Mouse (Mus musculus): ENCODE data around the gene Cfap161.

The Cfap161 gene

DNA sequence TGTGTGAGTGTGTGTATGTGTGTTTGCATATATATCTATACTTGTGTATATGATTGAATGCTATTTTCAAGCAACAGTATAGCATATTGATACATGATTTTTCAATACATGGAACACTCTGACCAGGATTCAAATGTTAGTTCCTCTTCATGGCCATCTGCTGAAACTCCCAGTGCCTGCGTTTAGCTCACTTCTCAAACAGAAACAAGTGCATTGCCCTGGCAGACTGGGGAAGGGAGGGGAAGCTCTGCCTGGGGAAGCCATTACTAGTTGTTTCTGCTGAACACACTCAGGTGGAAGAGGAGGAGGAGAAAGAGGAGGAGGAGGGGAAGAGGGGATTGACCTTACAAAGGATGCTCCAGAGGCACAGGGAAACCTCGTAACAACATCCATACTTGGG, 52.7 kb downstream of the Cfap161 start:
- no peak for DNase-seq (ENCODE audit: low spot score in 2 of 2)

DNA sequence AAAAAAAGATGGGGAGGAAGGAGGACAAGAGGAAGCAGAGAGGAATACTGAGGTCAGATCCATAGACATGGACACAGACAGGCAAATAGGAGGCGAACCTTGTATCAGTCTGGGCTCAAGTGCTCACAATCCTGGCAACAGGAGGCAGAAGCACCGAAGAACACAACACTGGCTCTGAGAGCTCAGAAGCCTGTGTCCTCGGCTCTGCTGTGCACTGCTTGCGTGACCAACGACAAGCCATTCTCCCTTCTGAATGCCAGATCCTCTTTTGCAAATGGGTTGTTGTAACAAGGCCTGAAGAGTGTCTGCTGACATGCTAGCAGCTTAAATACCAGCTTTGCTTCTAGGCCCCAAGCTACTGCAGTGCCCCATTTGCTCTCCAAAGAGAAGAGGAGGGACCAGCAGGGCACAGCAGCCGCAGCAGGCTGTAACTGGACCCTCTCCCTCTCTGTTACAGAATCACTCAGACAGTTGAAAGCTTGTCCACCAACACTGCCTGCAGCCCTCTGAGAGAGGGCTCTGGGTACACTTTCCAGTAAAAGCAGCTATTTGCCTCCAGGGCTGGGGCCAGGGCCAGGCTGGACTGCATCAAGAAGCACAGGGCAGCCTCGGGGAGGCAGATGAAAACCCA, 54.9 kb downstream of the Cfap161 start:
- DNase-seq (ENCODE audit: low spot score in 2 of 2): no peak

DNA sequence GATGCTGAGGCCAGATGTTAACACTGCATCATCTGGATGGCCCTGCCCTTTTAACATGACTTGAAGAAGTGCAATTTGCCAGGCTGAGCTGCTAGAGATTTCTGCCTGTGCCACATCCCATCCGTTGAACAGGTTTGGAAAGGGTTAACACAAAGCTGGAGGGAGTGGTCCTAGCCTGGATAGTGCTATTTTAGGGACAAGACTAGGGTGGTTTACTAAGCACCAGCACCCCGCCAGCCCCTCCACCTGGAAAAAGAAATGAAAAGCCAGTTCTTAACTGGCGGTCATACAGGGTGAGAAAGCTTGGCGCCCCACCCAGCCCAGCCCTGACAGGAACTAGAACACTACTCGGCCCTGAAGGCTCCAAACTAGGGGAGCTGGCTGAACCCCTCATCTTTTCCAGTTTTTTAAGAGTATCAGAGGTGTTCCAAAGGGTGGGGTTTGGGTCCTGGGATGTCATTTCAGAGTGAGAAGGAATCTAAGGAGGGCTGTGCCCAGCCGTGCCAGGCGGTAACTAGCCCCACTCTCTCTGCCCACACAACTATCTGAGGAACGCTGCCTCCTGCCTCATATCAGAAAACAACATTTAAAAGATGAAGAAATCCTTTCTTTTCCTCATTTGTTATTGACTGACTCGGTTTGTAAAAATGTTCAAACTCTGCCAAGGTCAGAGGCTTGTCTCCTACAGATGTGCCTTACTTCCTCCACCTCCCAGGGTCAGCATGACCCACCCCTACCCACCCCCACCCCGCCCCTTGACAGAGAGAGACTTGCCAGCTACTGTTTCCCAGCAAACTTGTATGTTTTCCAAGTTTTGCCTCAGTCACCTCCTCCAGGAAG, 55.8 kb downstream of the Cfap161 start:
- no peak for DNase-seq (ENCODE audit: low spot score in 2 of 2)

DNA sequence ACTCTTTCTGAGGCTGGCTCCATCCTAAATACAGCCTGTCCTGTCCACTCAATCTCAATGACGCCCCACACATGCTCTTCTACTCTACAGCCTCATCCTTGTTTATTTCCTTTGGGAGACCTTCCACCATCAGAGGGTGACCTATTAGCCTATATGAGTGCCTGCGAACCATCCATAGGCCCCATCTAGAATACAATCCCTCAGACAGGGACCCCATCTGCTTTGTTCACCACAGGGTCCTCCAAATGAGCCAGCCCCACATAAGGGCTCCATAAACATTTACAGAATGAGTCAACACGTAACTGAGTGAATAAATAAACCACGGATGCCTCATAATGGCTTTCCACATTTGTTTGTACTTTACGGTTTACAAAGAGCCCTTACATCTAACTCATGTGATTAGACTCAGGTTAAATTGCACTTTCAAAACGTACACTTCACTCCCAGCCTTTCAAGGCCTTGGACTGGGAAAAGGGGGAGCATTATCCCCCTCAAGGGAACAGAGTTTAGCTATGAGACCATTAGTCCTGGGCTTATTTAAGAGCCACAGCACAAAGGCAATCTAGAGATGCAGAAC, 56.7 kb downstream of the Cfap161 start:
- DNase-seq (ENCODE audit: low spot score in 2 of 2): no peak

DNA sequence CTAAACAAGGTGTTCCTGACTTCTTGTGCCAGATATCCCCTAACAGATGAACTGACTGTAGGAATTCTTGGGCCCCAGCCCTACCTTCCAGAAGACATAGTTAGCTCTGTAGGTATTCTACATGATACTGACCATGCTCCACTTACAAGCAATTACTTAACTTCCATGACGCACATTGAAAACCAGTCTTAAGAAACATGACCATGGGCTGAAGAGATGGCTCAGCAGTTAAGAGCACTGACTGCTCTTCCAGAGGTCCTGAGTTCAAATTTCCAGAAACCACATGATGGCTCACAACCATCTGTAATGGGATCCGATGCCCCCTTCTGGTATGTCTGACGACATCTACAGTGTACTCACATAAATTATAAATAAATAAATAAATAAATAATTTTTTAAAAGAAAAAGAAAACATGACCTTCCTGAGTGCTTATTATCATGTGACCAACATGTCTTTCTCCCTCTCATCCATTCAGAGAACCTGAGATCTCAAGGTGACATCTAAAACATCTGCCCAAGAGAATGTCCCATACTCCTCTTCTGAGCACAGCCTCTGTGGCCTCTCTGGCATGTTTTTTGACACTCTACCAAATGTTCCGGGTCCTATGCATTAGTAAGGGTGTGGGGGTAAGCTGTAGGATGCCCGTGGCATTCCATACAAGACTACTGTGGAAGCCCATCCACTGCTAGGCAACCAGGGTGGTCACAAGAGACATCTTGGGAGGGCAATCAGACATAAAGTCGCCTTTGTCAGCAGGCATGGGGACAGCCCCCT, 58.2 kb downstream of the Cfap161 start:
- DNase-seq (ENCODE audit: low spot score in 2 of 2): no peak

DNA sequence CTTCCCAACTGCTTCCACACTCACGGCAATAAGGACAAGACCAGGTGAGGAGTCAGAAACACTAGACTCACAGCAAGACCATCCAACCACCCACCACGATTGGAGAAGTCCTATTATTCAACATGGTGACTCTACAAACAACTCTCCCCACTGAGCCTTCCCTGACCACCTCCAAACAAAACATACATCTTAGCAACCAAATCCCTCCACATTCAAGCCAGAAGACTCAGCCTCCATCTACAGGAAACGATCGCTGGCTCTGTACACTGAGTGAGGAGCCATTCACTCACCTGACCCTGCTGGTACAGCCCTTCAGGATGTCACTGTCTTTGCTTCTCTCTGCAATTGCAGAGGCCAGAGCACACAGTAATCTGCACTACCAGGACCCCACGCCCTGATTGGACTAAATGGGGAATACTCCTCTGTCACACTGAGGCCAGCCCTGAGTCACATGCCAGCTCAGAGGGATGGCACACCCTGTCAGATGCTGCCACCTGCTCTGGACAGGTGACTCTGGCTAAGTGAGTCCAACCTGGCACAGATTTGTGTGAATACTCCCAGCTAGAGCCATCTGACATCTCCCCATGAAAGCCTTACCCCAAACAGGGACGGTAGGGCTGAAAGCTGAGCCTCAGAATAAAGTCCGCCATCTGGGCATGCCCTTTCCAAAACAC, 59.4 kb downstream of the Cfap161 start:
- no peak for DNase-seq (ENCODE audit: low spot score in 2 of 2)

DNA sequence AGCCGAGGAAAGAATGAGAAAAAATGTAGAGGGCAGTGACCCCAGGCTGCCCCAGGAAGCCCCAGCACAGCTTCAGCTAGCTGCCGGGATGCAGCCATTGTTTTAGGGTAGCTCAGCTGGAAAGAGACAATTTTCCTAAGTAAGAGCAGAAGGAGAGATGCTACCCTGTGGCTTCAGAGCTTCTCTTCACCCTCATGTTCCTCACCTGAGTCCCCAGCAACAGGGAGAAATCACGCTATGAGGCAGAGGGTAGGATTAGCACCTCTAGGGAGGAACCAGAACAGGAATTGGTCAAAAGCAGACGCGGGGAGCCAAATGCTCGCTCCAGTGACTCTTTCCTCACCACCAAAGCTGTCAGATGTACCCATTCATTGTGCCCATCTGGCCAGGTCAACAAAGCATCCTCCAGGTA, 60.0 kb downstream of the Cfap161 start:
- DNase-seq (ENCODE audit: low spot score in 2 of 2): no peak

DNA sequence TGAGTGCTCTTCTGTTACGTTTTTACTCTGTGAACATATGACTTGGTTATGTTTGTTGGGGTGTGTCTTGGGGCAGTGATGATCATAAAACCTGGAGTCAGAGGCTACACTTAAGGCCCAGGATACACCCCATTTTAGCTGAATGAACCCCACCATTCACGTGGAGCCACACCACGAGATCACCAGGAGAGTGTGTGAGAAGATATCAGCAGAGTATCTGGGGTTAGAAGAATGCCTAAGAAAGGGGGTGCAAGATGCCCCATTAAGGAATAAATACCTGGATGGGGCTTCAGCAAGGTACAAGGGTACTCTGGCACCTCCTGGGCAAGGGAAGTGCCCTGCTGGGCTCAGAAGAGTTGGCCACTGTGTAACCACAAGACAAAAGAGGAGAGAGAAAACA, 60.4 kb downstream of the Cfap161 start:
- DNase-seq (ENCODE audit: low spot score in 2 of 2): no peak

DNA sequence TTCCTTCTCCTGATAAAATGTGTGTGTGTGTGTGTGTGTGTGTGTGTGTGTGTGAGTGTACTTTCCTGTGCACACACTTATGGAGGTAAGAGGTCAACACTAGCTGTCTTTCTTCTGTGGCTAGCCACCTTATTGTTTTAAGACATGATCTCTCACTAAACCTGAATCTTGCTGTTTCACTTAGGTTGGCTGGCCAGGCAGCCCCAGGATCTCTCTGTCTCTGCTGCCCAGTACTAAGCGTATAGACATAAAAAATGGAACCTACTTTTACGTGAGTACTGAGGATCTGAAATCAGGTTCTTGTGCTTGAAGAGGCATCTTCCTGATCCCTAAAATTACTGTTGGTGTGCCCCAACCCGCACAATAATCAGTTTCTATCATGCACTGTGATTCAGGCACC, 61.9 kb downstream of the Cfap161 start:
- DNase-seq (ENCODE audit: low spot score in 2 of 2): no peak

DNA sequence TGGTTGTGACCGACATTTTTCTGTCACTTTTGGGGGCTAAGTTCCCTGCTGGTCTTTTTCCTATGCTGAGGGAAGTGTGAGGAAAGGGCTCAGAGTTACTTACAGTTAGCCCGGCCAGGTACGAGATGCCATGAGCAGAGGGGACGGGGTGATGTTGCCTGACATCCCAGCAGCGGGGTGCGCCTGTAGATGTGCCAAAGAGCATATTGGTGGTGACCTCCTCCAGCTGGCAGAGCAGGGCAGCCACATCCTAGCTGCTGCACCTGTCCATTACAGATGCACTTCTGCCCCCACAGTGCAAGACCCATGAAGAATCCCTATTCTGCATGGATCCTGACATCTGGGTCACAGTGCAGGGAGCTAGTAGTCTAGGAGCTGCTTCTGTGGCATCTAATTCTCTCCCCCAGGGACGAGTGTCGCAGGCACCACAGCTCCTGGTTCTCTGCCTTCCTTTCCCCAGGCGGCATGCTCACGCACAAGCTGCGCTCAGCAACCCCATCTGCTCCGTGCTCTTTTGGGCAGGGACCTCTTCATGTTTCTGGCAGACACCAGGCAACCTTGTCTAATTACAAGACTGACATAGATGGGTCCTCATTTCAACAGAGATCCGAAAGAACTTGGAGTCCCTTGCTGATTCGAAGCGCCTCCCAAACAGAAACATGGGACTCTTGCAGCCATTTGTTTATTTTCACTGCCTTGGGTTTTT, 62.6 kb downstream of the Cfap161 start:
- DNase-seq (ENCODE audit: low spot score in 2 of 2): no peak

DNA sequence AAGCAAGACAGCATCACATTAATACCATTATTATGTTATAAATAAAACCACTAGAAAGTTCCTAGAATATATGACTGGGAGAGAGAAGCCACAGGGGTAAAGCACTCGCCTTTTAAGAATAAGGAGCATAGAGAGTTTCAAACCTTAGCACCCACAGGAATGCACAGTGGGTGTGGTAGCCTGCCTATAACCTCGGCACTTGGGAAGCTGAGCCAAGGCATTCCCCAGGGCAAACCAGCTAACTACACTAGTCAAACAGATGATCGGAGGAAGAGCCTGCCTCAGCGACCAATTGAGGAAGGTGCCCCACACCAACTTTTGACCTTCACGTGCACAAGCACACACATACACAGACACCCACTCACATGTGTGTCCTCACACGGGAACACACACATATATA, 63.4 kb downstream of the Cfap161 start:
- no peak for DNase-seq (ENCODE audit: low spot score in 2 of 2)

DNA sequence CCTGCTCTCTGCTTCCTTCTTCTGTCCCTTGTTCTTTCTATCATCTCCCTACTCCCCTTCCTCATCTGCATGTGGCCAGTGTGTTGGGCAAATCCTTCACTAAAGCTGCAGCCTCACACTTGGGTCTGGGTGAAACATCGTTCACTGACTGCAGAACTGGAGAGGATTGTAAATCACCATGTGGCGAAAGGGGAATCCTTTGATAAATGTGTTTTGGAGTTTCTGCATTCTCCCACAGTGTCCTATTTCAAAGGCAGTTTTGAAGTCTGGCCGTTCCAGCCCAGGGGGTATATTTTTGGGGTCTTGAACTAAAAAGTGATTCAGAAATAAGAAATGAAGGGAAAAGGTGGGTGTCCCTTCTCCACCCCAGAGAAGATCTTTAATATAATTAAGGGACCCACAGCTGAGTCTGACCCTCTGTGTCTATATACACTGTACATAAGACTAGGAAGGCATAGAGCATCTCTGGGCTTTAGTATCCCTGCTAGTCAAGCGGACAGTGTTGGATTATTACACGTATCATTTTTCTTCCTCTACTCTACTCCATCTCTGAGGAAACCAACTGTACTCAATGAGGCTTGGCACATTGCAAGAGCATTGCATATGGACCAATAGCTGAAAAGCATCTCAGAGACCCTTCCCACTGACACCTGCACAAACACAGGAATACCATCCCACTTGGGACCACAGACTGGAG, 67.6 kb downstream of the Cfap161 start:
- DNase-seq (ENCODE audit: low spot score in 2 of 2): no peak

DNA sequence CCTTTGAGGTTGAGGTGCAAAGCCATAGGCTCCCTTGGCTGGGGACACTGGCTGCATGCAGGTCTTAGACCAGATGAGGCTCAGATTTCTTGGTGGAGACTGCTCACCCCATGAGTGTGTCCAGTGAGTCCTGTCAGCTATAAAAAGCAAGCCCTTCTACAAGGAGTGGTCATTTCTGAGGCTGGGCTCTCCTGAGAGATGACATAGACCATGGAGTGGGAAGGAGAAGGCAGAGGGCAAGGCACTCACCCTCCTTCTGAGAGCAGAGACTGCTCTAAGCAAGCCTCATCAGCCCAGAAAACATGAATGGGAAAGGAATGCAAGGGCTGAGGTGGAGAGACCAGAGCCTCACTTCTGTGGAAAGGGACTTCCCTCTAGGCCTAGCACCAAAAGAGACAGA, 68.9 kb downstream of the Cfap161 start:
- DNase-seq (ENCODE audit: low spot score in 2 of 2): no peak

DNA sequence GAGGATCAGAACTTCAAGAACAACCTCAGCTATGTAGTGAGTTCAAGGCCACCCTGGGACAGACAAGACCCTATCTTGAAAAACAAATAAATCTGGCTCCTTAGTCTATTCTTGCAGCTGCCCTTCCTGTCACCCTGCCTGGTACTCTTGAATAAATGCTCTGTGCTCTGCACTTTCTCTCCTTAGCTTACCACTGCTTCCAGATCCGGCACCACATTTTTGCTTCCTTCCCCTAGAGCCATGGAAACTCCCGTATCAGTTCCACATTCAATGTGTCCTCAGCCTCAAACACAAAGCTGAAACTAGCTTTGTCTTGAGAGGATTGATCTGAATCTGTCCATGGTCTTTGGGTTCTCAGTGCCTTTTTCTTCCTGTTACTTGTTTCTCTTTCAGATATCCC, 70.1 kb downstream of the Cfap161 start:
- no peak for DNase-seq (ENCODE audit: low spot score in 2 of 2)

Measured in urinary bladder, postnatal 36 days (tissue).